Mouse (Mus musculus): ENCODE data around the gene Aars2.

The Aars2 gene

GRCm38 (mm10) chr17:45506700-45507189 is at the start of gene Aars2:
Gene Aars2 (plus strand): TSS chr17:45506841.
- DNase-seq (ENCODE audit: low spot score in 2 of 2) = peak; percentile 93 to 94

- DNase-seq (ENCODE audit: low spot score in 2 of 2) = no peak
Measured at GRCm38 (mm10) chr17:45457487-45457886, 49.2 kb upstream of the Aars2 start.

- no peak for DNase-seq (ENCODE audit: low spot score in 2 of 2)
Measured at GRCm38 (mm10) chr17:45458516-45458915, 48.1 kb upstream of the Aars2 start.

GRCm38 (mm10) chr17:45459062-45459461 is 47.6 kb upstream of the Aars2 start:
- DNase-seq (ENCODE audit: low spot score in 2 of 2) = no peak

- DNase-seq (ENCODE audit: low spot score in 2 of 2) = no peak
Measured at GRCm38 (mm10) chr17:45462506-45462905, 44.1 kb upstream of the Aars2 start.

- no peak for DNase-seq (ENCODE audit: low spot score in 2 of 2)
Measured at GRCm38 (mm10) chr17:45464255-45464654, 42.4 kb upstream of the Aars2 start.

GRCm38 (mm10) chr17:45466701-45467100 is 39.9 kb upstream of the Aars2 start:
- DNase-seq (ENCODE audit: low spot score in 2 of 2) = no peak

- DNase-seq (ENCODE audit: low spot score in 2 of 2) = no peak
Measured at GRCm38 (mm10) chr17:45468302-45468701, 38.3 kb upstream of the Aars2 start.

- no peak for DNase-seq (ENCODE audit: low spot score in 2 of 2)
Measured at GRCm38 (mm10) chr17:45470726-45471125, 35.9 kb upstream of the Aars2 start.

GRCm38 (mm10) chr17:45473667-45474066 is 33.0 kb upstream of the Aars2 start:
- DNase-seq (ENCODE audit: low spot score in 2 of 2) = no peak

- no peak for DNase-seq (ENCODE audit: low spot score in 2 of 2)
Measured at GRCm38 (mm10) chr17:45474146-45474545, 32.5 kb upstream of the Aars2 start.

- DNase-seq (ENCODE audit: low spot score in 2 of 2) = peak; percentile 51 to 76
Measured at GRCm38 (mm10) chr17:45474669-45475465, 31.8 kb upstream of the Aars2 start, which contains the start of gene Spats1. Gene Spats1 (minus strand): TSS chr17:45475415.

GRCm38 (mm10) chr17:45478234-45478825 is 28.3 kb upstream of the Aars2 start:
- peak; percentile 88 to 94 for DNase-seq (ENCODE audit: low spot score in 2 of 2)

GRCm38 (mm10) chr17:45480429-45480828 is 26.2 kb upstream of the Aars2 start:
- no peak for DNase-seq (ENCODE audit: low spot score in 2 of 2)

- no peak for DNase-seq (ENCODE audit: low spot score in 2 of 2)
Measured at GRCm38 (mm10) chr17:45485581-45485980, 21.1 kb upstream of the Aars2 start.

- no peak for DNase-seq (ENCODE audit: low spot score in 2 of 2)
Measured at GRCm38 (mm10) chr17:45487216-45487615, 19.4 kb upstream of the Aars2 start.

GRCm38 (mm10) chr17:45488321-45489254 is 18.1 kb upstream of the Aars2 start:
- DNase-seq (ENCODE audit: low spot score in 2 of 2) = no peak

GRCm38 (mm10) chr17:45489736-45490135 is 16.9 kb upstream of the Aars2 start:
- no peak for DNase-seq (ENCODE audit: low spot score in 2 of 2)

- DNase-seq (ENCODE audit: low spot score in 2 of 2) = no peak
Measured at GRCm38 (mm10) chr17:45490532-45491154, 16.0 kb upstream of the Aars2 start.

- DNase-seq (ENCODE audit: low spot score in 2 of 2) = no peak
Measured at GRCm38 (mm10) chr17:45495398-45495797, 11.2 kb upstream of the Aars2 start.

- no peak for DNase-seq (ENCODE audit: low spot score in 2 of 2)
Measured at GRCm38 (mm10) chr17:45498397-45498796, 8.2 kb upstream of the Aars2 start.
